Mouse (Mus musculus) G1E (cell line): ENCODE data around the gene Pitpnm3. TPM values are rescaled to one million over a fixed set of nuclear protein-coding genes. Genes with fewer than 3 reads are reported as not detected.
"Not testable (repeated sequence)": the region's sequence is repeated elsewhere in the genome, so short reads cannot be mapped to it uniquely, and the experiment has no call there.

Source experiments
- ATAC-seq: 2 replicates; pipeline ENCODE4 v1.8.0; 2016; ENCODE audit warnings: mild to moderate bottlenecking; ENCODE audit not compliant: insufficient number of reproducible peaks, poor library complexity, low FRiP score, severe bottlenecking; ENCODE audit errors: extremely low read depth
- DNase-seq: peaks from one replicate; pipeline ENCODE4 v3.0.0; 2012; ENCODE audit warnings: low spot score
- H3K27me3 ChIP-seq: 2 replicates; pipeline ENCODE4 v1.6.1; 2012; ENCODE audit warnings: mild to moderate bottlenecking, low read length, inconsistent platforms; ENCODE audit not compliant: insufficient read depth
- H3K36me3 ChIP-seq: replicated peaks from 2 replicates; pipeline ENCODE3; 2012; ENCODE audit warnings: mild to moderate bottlenecking, inconsistent platforms
- H3K4me1 ChIP-seq: 2 replicates; pipeline ENCODE4 v1.6.1; 2012; ENCODE audit warnings: low read depth, low read length, inconsistent platforms, mixed read lengths; ENCODE audit not compliant: insufficient read depth
- H3K4me3 ChIP-seq: 2 replicates; pipeline ENCODE4 v1.5.1; 2012; ENCODE audit warnings: low read depth, mild to moderate bottlenecking, inconsistent platforms, low read length, moderate library complexity, mixed read lengths
- H3K9me3 ChIP-seq: replicated peaks from 2 replicates; pipeline ENCODE4 v1.6.1; 2012; ENCODE audit warnings: inconsistent platforms
- CTCF ChIP-seq: IDR thresholded peaks from 2 replicates; pipeline ENCODE4 v1.5.1; 2012; ENCODE audit warnings: low read depth, low read length, inconsistent platforms, mixed read lengths
- GATA1 ChIP-seq: IDR thresholded peaks from 2 replicates; pipeline ENCODE4 v1.6.1; 2012; ENCODE audit warnings: borderline replicate concordance, low read length, inconsistent platforms, mixed read lengths
- GATA2 ChIP-seq: IDR thresholded peaks from 2 replicates; pipeline ENCODE4 v1.6.1; 2012; ENCODE audit warnings: low read depth, low read length, inconsistent platforms, borderline replicate concordance
- POLR2AphosphoS5 ChIP-seq: IDR thresholded peaks from 2 replicates; pipeline ENCODE4 v1.6.1; 2012; ENCODE audit warnings: low read depth, low read length, inconsistent platforms; ENCODE audit not compliant: insufficient replicate concordance
- TAL1 ChIP-seq: conservative IDR thresholded peaks from 2 replicates; pipeline ENCODE4 v1.6.1; 2012; ENCODE audit warnings: low read depth, low read length, inconsistent platforms, mixed read lengths
- polyA plus RNA-seq: library from polyadenylated mRNA; stranded (reverse); fragments of >175 nt; gene quantifications from 2 replicates; pipeline ENCODE4 v1.2.3, GENCODE M21; 2012
- total RNA-seq, 2 experiments: library from RNA; stranded (forward) in 1 of 2; stranded (reverse) in 1 of 2; fragments of 200-1000 nt in 1 of 2; fragments of >200 nt in 1 of 2; fragmentation: Nextera tagmentation in 1 of 2; gene quantifications; 2 replicates each; pipeline ENCODE4 v1.2.3; 2014 to 2017

The Pitpnm3 gene
- total and polyA plus RNA-seq, 3 experiments = 0.01 to 0.27 TPM; not detected in 1

DNA sequence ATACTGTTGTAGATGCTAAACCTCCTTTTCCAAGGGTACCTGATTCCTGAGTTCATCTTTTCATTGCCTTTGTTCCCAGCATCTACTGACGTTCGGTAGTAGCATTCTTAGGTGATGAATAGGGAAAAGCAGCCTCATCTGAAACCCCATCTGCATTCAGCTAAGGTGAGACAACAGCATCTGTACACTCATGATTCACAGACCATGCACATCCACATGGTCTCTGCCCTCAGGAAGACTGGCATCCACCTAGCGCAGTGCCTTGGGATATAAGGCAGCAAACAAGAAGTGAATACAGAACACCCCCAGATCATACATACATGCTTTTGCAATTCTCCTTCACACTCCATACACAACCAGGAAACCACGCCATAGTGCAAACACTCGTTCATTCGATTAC is 39.1 kb upstream of the Pitpnm3 start:
- H3K27me3 ChIP-seq = no peaks in the 10 kb centered on the region
- peaks cover 80% of the 10 kb centered on the region for H3K36me3 ChIP-seq
- H3K4me1 ChIP-seq = no peaks in the 10 kb centered on the region
- DNase-seq (no peak), ATAC-seq (no peak)
- no peaks in the 10 kb centered on the region for H3K9me3 ChIP-seq
- no peak for TF ChIP-seq TAL1
- TF ChIP-seq GATA2 = no peak
- TF ChIP-seq GATA1 = no peak
- no peak for TF ChIP-seq POLR2AphosphoS5
- no peak for TF ChIP-seq CTCF
- H3K4me3 ChIP-seq = no peak overlapping the region

- no peak for ATAC-seq
- Histone ChIP-seq H3K4me1 (no peaks in the 10 kb centered on the region), H3K27me3 (no peaks in the 10 kb centered on the region), H3K9me3 (no peaks in the 10 kb centered on the region), H3K36me3 (peaks cover 80% of the 10 kb centered on the region), H3K4me3 (no peak overlapping the region)
- TF ChIP-seq POLR2AphosphoS5 = no peak
- TF ChIP-seq TAL1 = no peak
- no peak for TF ChIP-seq GATA2
- TF ChIP-seq GATA1 = no peak
- no peak for TF ChIP-seq CTCF
- no peak for DNase-seq
These were observed 37.9 kb upstream of the Pitpnm3 start for GRCm38 (mm10) chr11:72173506-72173905.

DNA sequence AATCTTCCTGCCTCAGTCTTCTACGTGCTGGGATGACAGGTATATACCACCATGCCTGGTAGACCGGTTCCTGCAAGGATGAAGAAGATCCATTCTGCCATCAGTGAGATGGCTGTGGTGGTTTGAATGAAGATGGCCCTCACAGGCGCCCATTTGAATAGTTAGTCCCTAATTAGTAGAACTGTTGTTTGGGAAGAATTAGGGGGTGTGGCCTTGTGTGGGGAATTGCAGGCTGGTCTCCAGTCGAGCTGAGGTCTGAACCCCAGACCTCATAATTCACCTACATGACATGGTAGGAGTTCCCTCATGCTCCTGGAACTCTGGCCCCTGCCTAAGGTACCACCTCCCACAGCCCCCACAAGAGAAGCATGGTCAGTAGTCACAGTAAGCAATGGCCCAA is 36.3 kb upstream of the Pitpnm3 start:
- H3K27me3 ChIP-seq, DNase-seq, H3K4me3 ChIP-seq, ATAC-seq, H3K9me3 ChIP-seq, H3K4me1 ChIP-seq: not testable (repeated sequence)
- peaks cover 80% of the 10 kb centered on the region for H3K36me3 ChIP-seq

DNA sequence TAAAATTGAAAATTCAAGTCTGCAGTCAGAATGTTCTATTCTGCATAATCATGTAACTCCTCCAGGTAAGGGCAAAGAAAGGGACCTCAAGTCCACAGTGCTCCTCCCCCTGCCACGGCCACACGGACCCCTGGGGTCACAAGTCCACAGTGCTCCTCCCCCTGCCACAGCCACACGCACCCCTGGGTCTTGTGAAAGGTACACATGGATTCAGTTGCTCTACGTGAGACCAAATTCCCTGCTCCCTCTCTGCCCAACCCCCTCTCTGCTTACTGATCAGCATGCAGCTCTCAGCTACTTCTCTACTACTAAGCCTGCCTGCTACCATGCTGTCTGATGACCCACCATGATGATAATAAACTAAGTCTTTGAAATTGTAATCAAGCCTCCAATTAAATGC is 34.3 kb upstream of the Pitpnm3 start:
- Histone ChIP-seq H3K27me3 (no peaks in the 10 kb centered on the region), H3K9me3 (no peaks in the 10 kb centered on the region), H3K4me3 (no peak overlapping the region), H3K36me3 (peaks cover 81% of the 10 kb centered on the region), H3K4me1 (no peaks in the 10 kb centered on the region)
- no peak for ATAC-seq
- TF ChIP-seq GATA2 (no peak), TAL1 (no peak), GATA1 (no peak), POLR2AphosphoS5 (no peak), CTCF (no peak)
- DNase-seq = no peak

DNA sequence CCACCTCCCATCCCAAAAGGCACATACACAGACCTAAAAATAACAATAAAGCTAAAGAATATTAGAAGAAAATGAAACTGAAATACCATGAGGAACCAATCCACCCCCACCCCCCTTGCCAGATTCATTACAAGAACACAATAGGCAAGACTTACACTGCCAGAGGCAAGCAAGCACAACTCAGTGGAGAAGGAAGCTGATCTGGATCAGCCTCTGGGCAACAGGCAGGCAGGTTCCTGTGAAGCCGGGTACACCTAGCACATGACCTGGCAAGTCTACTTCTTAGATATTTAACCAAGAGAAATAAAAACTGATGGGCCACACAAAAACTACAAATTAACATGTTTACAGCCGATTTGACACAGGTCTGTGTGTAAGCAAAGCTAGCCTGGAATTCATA is 27.6 kb upstream of the Pitpnm3 start:
- TF ChIP-seq POLR2AphosphoS5 (no peak), GATA1 (no peak), CTCF (no peak), GATA2 (no peak), TAL1 (no peak)
- H3K36me3 ChIP-seq = peaks cover 88% of the 10 kb centered on the region

GRCm38 (mm10) chr11:72156624-72157023 is 21.0 kb upstream of the Pitpnm3 start:
- H3K4me1 ChIP-seq = no peaks in the 10 kb centered on the region
- H3K9me3 ChIP-seq = no peaks in the 10 kb centered on the region
- TF ChIP-seq TAL1 = no peak
- no peak for TF ChIP-seq GATA2
- TF ChIP-seq GATA1 = no peak
- TF ChIP-seq CTCF = no peak
- no peak for TF ChIP-seq POLR2AphosphoS5
- DNase-seq (no peak), ATAC-seq (no peak)
- H3K27me3 ChIP-seq = no peaks in the 10 kb centered on the region
- H3K36me3 ChIP-seq = peaks cover 83% of the 10 kb centered on the region
- H3K4me3 ChIP-seq = no peak overlapping the region

More for the DNA sequence above, 27.6 kb upstream of the Pitpnm3 start:
- H3K4me1 ChIP-seq = no peaks in the 10 kb centered on the region
- no peaks in the 10 kb centered on the region for H3K27me3 ChIP-seq
- ATAC-seq (no peak), DNase-seq (no peak)
- H3K4me3 ChIP-seq = no peak overlapping the region
- no peaks in the 10 kb centered on the region for H3K9me3 ChIP-seq

DNA sequence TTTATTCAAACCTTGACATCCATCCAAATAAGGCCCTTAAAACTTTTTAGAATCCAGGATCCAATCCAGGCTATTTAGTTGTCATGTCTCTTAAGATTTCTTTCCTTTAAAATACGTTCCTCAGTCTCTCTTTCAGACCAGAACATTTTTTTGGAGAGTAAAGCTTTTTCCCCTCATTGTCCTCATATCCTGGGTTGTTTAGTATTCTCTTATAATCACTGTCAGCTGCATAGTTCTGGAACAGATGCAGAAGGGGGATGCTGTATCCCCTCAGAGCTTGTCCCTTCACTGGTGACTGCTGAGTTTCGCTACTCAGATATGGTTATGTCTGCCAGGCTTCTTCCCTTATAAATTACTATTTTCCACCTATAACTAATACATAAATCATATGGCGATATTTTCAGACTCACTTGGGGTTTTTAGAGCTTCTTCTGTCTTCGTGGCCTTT is 20.4 kb upstream of the Pitpnm3 start:
- ATAC-seq (no peak), DNase-seq (no peak)
- no peak overlapping the region for H3K4me3 ChIP-seq
- peaks cover 79% of the 10 kb centered on the region for H3K36me3 ChIP-seq
- no peak for TF ChIP-seq GATA2
- no peak for TF ChIP-seq GATA1
- TF ChIP-seq POLR2AphosphoS5 = no peak
- TF ChIP-seq CTCF = no peak
- no peak for TF ChIP-seq TAL1
- no peaks in the 10 kb centered on the region for H3K4me1 ChIP-seq
- H3K27me3 ChIP-seq = no peaks in the 10 kb centered on the region
- H3K9me3 ChIP-seq = no peaks in the 10 kb centered on the region
